Mouse (Mus musculus) lung, adult 2 months (tissue): ENCODE data around the gene Nmnat3. TPM values are rescaled to one million over a fixed set of nuclear protein-coding genes. Genes with fewer than 3 reads are reported as not detected.

Source experiments
- DNase-seq: peaks from one replicate; pipeline ENCODE4 v3.0.0; 2022
- H3K4me1 ChIP-seq: fragments of 200-500 bp; 2 replicates; pipeline ENCODE4 v1.6.1; 2011; ENCODE audit warnings: low read length; ENCODE audit not compliant: control insufficient read depth, insufficient read depth
- H3K4me3 ChIP-seq: fragments of 200-500 bp; replicated peaks from 2 replicates; pipeline ENCODE3; 2011; ENCODE audit warnings: low read depth, mild to moderate bottlenecking, control low read depth, low read length; ENCODE audit errors: extremely low read depth
- CTCF ChIP-seq: fragments of 200-500 bp; IDR thresholded peaks from 2 replicates; pipeline ENCODE4 v1.5.1; 2011; ENCODE audit warnings: mild to moderate bottlenecking, low read length, control low read depth; ENCODE audit not compliant: insufficient read depth
- POLR2A ChIP-seq: fragments of 200-500 bp; IDR thresholded peaks from 2 replicates; pipeline ENCODE4 v1.6.1; 2011; ENCODE audit warnings: low read depth, mild to moderate bottlenecking, control low read depth, low read length, borderline replicate concordance; ENCODE audit errors: extremely low read depth
- WGBS: fragments of 180-500 bp; shearing (Covaris S2); methylation state at CpG from one replicate; pipeline ENCODE4 v1.1.7; 2018; 5-methylcytosine and 5-hydroxymethylcytosine counted together
- polyA plus RNA-seq: library from polyadenylated mRNA; depleted of rRNA; stranded (reverse); fragments of >200 nt; gene quantifications from 2 replicates; pipeline ENCODE4 v1.2.3, GENCODE M21; 2012

The Nmnat3 gene
- polyA plus RNA-seq, 1 experiment: 4.7 TPM

DNA sequence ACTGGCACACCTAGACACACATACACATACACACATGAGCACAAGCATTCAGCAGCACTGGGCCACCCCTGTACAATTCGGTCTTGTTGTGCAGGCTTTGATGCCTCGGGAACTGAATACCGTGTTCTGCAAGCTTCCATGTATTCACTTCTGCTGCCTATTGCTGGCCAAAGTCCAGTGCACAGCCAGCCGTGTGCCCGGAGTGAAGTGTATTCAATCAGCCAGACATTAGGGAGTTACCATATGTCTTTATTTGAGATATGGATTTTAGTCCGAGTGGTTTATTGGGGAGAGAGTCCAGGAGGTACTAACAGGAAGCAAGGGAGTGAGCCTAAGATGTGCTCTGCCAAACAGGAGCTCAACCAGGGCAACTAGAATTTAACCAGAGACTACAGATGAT is 19.8 kb downstream of the Nmnat3 start:
- no peak for TF ChIP-seq POLR2A
- TF ChIP-seq CTCF: no peak
- no peak for DNase-seq
- 81% methylated on average over 6 of the region's 6 CpGs for WGBS

DNA sequence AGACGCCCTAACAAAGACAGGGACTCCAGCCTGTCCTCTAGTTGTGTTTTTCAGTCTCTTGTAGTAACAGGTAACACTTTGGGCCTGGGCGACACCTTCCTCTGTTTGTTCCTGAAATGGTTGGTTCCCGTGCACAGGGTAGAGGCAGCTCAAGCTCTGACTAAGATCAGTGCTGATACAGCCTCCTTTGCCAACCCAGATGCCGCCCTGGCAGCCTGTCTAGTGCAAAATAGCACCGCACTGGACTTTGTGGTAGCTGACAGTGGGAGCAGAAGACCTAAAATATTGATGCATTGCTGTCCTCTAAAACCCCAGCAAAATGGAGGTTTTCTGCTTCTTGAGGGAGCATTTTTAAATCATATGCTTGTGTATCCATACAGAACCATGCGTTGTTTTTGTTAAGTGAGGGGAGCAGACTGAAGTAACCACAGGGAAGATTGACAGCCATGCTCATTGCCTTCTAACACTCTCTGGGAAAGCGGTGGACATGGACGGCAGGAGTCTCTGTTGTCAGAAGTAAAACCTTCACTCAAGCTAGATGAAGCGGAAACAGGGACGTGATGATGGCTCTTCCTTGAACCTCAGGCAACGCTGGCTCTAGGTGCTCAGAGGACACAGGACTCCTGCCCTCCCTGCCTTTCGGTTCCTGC is 24.2 kb downstream of the Nmnat3 start:
- Histone ChIP-seq H3K4me3 (no peak overlapping the region), H3K4me1 (no peaks in the 10 kb centered on the region)
- WGBS: 88% methylated on average over 12 of the region's 12 CpGs
- no peak for TF ChIP-seq CTCF
- no peak for TF ChIP-seq POLR2A
- DNase-seq: no peak

More for the DNA sequence above, 19.8 kb downstream of the Nmnat3 start:
- no peak overlapping the region for H3K4me3 ChIP-seq
- no peaks in the 10 kb centered on the region for H3K4me1 ChIP-seq

DNA sequence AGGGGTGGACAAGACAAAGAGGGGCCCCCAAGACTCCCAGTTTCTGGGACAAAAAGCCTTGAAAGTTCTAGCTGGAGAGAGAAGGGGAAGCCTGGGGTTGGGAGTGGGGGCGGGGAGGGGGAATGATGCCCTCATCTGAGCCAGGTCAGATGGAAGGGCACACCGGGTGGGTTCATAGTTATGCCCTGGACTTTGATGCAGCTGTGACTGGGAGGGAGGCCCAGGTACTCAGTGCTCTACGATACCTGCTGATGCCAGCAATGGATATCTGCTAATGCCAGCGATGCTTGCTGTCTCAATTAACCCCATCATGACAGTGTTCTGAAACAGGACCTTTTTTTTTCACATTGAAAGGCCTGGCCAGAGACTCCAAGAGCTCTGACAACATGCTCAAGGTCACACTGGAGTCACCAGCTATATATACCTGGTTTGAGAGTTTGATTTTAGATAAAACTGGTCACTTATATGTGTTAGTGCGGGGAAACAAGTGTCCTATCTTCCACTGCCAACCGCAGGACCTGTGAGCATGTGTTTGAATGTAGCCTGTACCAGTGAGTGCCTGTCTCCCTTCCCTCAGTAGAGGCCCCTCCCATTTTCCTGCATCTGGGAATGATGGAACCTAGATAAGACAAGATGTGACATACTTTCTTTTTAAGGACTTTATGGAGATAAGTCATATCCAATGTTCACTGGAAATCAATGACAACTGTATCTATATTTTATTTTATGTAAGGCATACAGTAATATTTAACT is 25.6 kb downstream of the Nmnat3 start:
- no peak for TF ChIP-seq CTCF
- no peak for TF ChIP-seq POLR2A
- no peak overlapping the region for H3K4me3 ChIP-seq
- 74% methylated on average over 6 of the region's 6 CpGs for WGBS
- H3K4me1 ChIP-seq: no peaks in the 10 kb centered on the region
- no peak for DNase-seq

DNA sequence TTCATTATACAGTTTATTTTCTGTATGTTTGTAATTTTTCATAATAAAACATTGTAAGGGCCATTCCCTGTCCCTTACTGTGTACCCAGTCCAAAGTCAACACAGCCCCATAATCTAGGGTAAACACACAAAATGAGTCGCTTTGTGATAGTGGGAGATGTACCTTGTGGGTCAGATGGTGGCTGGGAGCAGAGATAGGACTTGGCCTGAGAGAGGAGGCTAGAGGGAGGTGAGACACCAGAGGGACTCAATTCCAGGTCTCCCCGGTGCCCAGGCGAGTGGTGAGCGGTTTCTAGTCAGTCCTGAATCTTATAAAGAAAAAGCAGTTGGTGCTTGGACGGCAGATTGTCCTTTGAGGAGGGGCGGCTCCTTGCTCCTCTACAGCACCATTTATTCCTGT is 26.4 kb downstream of the Nmnat3 start:
- no peak overlapping the region for H3K4me3 ChIP-seq

DNA sequence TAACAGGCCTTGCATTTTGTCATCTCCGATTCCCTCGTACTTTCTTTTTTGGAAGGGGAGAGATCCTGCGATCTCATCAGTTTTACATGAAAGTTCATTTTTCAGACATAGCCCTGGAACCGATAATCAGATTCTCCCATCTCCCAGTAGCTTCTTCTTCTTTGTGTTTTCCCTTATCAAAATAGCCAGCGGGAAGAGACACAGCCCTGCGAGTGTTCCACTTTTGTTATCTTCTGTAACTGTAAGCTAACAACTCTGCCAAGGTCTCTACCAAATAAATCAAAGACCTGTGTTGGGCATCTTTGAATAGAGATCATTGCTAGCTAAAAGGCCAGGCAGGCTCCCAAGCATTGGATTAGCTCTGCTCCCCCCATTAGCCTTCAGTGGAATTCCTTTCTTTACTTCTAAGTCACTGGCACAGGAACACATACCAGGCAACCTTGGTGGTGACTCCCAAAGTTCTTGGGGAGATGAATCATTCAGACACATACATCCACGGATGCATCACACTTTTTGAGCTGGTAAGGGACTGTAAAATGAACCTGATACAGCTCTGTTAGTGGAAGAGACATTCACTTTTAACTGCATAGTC is 26.9 kb downstream of the Nmnat3 start:
- Histone ChIP-seq H3K4me3 (no peak overlapping the region), H3K4me1 (no peaks in the 10 kb centered on the region)
- DNase-seq: no peak
- no peak for TF ChIP-seq CTCF
- TF ChIP-seq POLR2A: no peak
- WGBS: 80% methylated on average over 7 of the region's 7 CpGs

More for the DNA sequence above, 26.4 kb downstream of the Nmnat3 start:
- TF ChIP-seq CTCF (no peak), POLR2A (no peak)
- WGBS: 78% methylated on average over 6 of the region's 6 CpGs
- no peak for DNase-seq
- no peaks in the 10 kb centered on the region for H3K4me1 ChIP-seq

DNA sequence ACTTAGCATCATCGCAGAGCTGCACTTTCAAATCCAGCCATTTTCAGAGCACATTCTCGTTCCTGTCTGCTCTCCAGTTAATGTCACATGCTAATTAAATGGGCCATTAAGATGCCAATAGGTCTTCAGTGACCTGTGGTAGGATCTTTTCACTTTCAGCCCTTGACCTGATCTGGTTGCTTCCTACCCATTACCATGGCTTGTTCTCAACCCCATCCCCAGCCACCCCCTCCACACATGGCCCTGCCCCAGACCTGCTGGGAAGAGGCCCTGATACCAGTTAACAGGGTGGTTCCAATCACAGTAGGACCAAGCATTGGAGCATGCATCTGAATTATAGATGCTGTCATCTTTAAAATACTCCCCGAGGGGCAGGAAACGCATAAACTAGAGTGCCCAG is 30.7 kb downstream of the Nmnat3 start:
- DNase-seq: no peak
- no peak for TF ChIP-seq POLR2A
- no peak for TF ChIP-seq CTCF
- Histone ChIP-seq H3K4me1 (no peaks in the 10 kb centered on the region), H3K4me3 (no peak overlapping the region)
- WGBS: 84% methylated on average over 4 of the region's 4 CpGs

DNA sequence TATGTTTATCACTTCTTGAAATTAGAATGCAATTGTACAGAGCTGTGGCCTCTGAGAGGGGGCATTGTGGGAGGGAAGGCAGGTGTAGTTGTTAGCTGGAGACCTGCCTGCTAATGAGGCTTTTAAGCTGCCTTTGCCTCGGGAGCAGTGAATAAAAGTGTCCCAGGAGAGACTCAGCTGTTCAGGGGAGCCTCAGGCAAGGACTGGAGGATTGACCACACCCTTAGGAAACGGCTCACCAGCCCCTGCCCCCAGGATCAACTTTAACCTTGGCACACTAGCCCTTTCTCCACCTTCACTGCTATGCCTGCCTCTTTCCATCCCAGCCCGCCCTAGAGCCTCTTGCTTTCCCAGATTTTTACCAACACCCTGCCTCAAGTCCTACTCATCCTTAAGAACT is 31.6 kb downstream of the Nmnat3 start:
- 36% methylated on average over 3 of the region's 3 CpGs for WGBS
- no peak for DNase-seq
- TF ChIP-seq POLR2A (no peak), CTCF (no peak)
- Histone ChIP-seq H3K4me1 (no peaks in the 10 kb centered on the region), H3K4me3 (no peak overlapping the region)

DNA sequence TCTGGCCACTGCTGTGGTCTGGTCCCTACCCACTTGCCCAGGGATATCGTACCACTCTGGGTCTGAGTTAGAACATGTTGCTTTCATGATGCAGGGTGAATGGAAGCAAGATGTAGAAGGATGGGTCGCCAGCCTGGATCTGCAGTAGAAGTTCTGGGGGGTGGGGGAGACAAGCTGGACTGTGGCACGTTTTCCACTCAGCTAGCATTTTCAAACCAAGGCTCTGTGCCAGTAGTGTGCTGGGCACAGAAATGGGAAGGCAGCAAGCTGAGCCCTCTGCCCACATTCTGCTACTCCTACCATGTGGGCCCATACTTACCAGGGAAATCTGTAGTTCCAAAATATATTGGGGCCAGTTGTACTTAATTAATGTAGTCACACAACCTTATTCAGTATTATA is 33.5 kb downstream of the Nmnat3 start:
- H3K4me1 ChIP-seq: no peaks in the 10 kb centered on the region
- 87% methylated on average over 3 of the region's 3 CpGs for WGBS
- TF ChIP-seq CTCF (no peak), POLR2A (no peak)
- H3K4me3 ChIP-seq: no peak overlapping the region
- no peak for DNase-seq

DNA sequence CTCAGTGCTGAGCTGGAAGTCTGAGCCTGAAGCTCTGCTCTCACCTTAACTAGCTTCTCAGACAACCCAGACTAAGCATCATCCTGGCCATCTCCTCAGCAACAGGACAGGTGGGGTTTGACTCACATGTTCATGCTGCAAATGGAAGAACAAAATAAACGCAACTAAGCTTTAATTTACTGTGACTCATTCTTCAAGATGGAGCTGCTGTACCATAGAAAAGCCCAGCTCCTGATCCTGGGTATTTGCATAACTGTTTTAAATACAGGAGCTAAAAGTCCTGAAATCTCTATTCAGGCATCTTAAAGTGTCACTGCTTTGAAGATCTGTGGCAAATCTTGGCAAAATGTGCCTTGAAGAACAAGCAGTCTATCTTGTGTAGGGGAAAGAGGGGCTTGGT is 38.9 kb downstream of the Nmnat3 start:
- Histone ChIP-seq H3K4me3 (no peak overlapping the region), H3K4me1 (no peaks in the 10 kb centered on the region)
- WGBS: 78% methylated on average over 1 of the region's 1 CpGs
- no peak for DNase-seq
- TF ChIP-seq CTCF: no peak

DNA sequence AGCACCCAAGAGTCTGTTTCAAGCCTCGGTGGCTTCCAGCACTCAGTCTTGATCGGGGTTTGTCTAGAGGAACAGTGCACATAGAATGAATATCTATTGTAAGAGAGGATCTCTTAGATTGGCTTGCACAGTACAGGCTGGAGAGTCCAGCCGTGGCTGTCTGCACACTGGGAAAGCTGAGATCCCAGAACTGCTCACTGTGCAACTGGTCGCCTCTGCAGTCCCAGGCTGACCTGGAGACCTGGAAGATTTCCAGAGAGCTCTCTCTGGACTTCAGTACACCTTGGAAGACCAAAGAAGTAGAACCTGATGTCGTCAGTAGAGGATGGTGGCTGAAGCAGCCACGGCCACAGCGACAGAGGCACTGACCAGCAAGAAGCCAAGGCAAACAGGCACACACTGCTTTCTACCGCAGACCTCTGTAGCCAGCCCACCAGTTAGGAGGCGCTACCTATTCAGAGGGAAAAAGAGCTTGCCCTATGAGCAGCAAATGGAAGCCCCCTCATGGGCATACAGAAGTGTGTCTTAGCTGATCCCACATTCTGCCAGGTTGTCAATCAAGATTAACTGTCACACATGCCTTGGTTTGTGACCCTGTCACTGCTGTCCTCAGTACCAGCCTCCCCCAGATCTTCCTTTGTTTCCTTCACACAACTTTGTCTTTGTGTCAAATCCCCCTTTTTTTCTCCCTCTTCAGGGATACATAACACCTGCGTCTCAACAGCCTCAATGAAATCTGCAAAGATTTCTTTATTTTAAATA is 41.4 kb downstream of the Nmnat3 start:
- no peak for DNase-seq
- WGBS: 91% methylated on average over 10 of the region's 10 CpGs
- Histone ChIP-seq H3K4me3 (no peak overlapping the region), H3K4me1 (no peaks in the 10 kb centered on the region; the same call in 1 of the 2 replicates)
- TF ChIP-seq POLR2A (no peak), CTCF (no peak)
